Mouse (Mus musculus) kidney, adult 2 months (tissue): ENCODE measurements at regions not wholly inside any gene's neighbourhood (a gene's known extent, or its start where the extent isn't known, plus 50 kb on each side); places are given as distances from the start of the nearest gene placed in this dataset.

ENCODE experiments used
- DNase-seq: peaks from one replicate; pipeline ENCODE4 v3.0.0; 2021
- H3K27ac ChIP-seq: fragments of 200-500 bp; 2 replicates; pipeline ENCODE4 v1.5.1; 2012; ENCODE audit warnings: low read depth, low read length, control low read depth, inconsistent platforms; ENCODE audit not compliant: insufficient read depth
- H3K27me3 ChIP-seq: fragments of 200-500 bp; replicated peaks from 2 replicates; pipeline ENCODE4 v1.6.1; 2012; ENCODE audit warnings: mild to moderate bottlenecking, moderate library complexity, low read length, inconsistent platforms; ENCODE audit not compliant: control insufficient read depth, insufficient read depth
- H3K36me3 ChIP-seq: fragments of 200-500 bp; 2 replicates; pipeline ENCODE4 v1.6.1; 2012; ENCODE audit warnings: mild to moderate bottlenecking, moderate library complexity, low read length, inconsistent platforms; ENCODE audit not compliant: control insufficient read depth, insufficient read depth
- H3K4me1 ChIP-seq: fragments of 200-500 bp; 2 replicates; pipeline ENCODE4 v1.6.1; 2011; ENCODE audit warnings: low read length; ENCODE audit not compliant: control insufficient read depth, insufficient read depth
- H3K4me3 ChIP-seq: fragments of 200-500 bp; 2 replicates; pipeline ENCODE4 v1.5.1; 2011; ENCODE audit warnings: mild to moderate bottlenecking, low read depth, low read length, control low read depth; ENCODE audit not compliant: insufficient read depth
- CTCF ChIP-seq: fragments of 200-500 bp; conservative IDR thresholded peaks from 2 replicates; pipeline ENCODE4 v1.5.1; 2011; ENCODE audit warnings: low read depth, mild to moderate bottlenecking, control low read depth, low read length, moderate library complexity, mixed read lengths; ENCODE audit not compliant: insufficient read depth, insufficient read length
- POLR2A ChIP-seq: fragments of 200-500 bp; IDR thresholded peaks from one replicate; pipeline ENCODE4 v1.6.1; 2011; ENCODE audit warnings: low read depth, low read length, control low read depth
- WGBS: fragments of 180-500 bp; shearing (Covaris S2); methylation state at CpG from one replicate; pipeline ENCODE4 v1.1.7; 2018; 5-methylcytosine and 5-hydroxymethylcytosine counted together

- no peak for TF ChIP-seq CTCF
- TF ChIP-seq POLR2A = no peak
- no peaks in the 10 kb centered on the region for H3K36me3 ChIP-seq
- H3K4me1 ChIP-seq = no peaks in the 10 kb centered on the region
- H3K27ac ChIP-seq = no peak overlapping the region
- H3K27me3 ChIP-seq = no peaks in the 10 kb centered on the region
- WGBS = 87% methylated on average over 2 of the region's 2 CpGs
- H3K4me3 ChIP-seq = no peak overlapping the region
- DNase-seq = no peak
These were observed 574.0 kb downstream of the Efna5 start for GRCm38 (mm10) chr17:62307111-62307510.

- TF ChIP-seq CTCF (no peak), POLR2A (no peak)
- WGBS = 84% methylated on average over 1 of the region's 1 CpGs
These were observed 574.6 kb downstream of the Efna5 start for GRCm38 (mm10) chr17:62306524-62306923.

GRCm38 (mm10) chr17:62305140-62305539 is 576.0 kb downstream of the Efna5 start:
- Histone ChIP-seq H3K4me1 (no peaks in the 10 kb centered on the region), H3K27ac (no peak overlapping the region), H3K36me3 (no peaks in the 10 kb centered on the region), H3K27me3 (no peaks in the 10 kb centered on the region), H3K4me3 (no peak overlapping the region)
- 58% methylated on average over 3 of the region's 3 CpGs for WGBS
- no peak for DNase-seq
- TF ChIP-seq POLR2A = no peak
- TF ChIP-seq CTCF = no peak

More at GRCm38 (mm10) chr17:62306524-62306923, 574.6 kb downstream of the Efna5 start:
- no peak for DNase-seq
- Histone ChIP-seq H3K27me3 (no peaks in the 10 kb centered on the region), H3K4me3 (no peak overlapping the region), H3K36me3 (no peaks in the 10 kb centered on the region), H3K27ac (no peak overlapping the region), H3K4me1 (no peaks in the 10 kb centered on the region)

- no peak overlapping the region for H3K27ac ChIP-seq
- H3K27me3 ChIP-seq = no peaks in the 10 kb centered on the region
- TF ChIP-seq POLR2A (no peak), CTCF (no peak)
- whole genome bisulfite sequencing = 80% methylated on average over 3 of the region's 3 CpGs
- no peak for DNase-seq
- H3K36me3 ChIP-seq = no peaks in the 10 kb centered on the region
- H3K4me1 ChIP-seq = no peaks in the 10 kb centered on the region
- H3K4me3 ChIP-seq = no peak overlapping the region
These were observed 577.0 kb downstream of the Efna5 start for GRCm38 (mm10) chr17:62304073-62304472.

GRCm38 (mm10) chr17:62299875-62300274 is 581.2 kb downstream of the Efna5 start:
- Histone ChIP-seq H3K36me3 (no peaks in the 10 kb centered on the region), H3K4me1 (no peaks in the 10 kb centered on the region), H3K27ac (no peak overlapping the region), H3K27me3 (no peaks in the 10 kb centered on the region), H3K4me3 (no peak overlapping the region)
- DNase-seq = no peak
- TF ChIP-seq CTCF (no peak), POLR2A (no peak)
- 15% methylated on average over 9 of the region's 9 CpGs for WGBS

GRCm38 (mm10) chr17:62297393-62298060 is 583.6 kb downstream of the Efna5 start:
- DNase-seq = no peak
- Histone ChIP-seq H3K4me1 (no peaks in the 10 kb centered on the region), H3K27ac (no peak overlapping the region), H3K36me3 (no peaks in the 10 kb centered on the region), H3K27me3 (no peaks in the 10 kb centered on the region), H3K4me3 (no peak overlapping the region)
- 80% methylated on average over 7 of the region's 7 CpGs for WGBS
- TF ChIP-seq POLR2A (no peak), CTCF (no peak)

DNA sequence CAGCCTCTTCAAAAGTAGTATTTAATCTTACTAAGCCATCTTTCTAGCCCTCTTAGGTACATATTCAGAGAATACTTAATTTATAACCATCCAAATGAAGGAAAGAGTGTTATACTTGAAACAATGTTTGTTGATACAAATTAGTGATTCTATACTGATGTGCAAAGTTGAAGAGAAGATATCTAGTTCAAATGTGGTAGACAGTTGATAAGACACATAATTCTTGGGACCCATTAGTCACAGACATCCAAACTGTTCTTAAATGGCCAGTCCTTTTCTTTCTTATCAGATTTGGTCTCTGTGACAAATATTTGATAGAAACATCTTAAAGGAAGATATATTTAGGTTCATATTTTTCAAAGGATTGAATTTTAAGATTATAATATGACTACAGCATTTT is 585.7 kb downstream of the Efna5 start:
- TF ChIP-seq CTCF (no peak), POLR2A (no peak)
- Histone ChIP-seq H3K36me3 (no peaks in the 10 kb centered on the region), H3K4me3 (no peak overlapping the region), H3K4me1 (no peaks in the 10 kb centered on the region), H3K27ac (no peak overlapping the region), H3K27me3 (no peaks in the 10 kb centered on the region)
- no peak for DNase-seq
